Comparison of ENCODE assay signal across 17 mouse cellular contexts in genomic region chr12:85708556-85708955, GRCm38 (mm10). TPM values are rescaled to one million over a fixed set of nuclear protein-coding genes. Genes with fewer than 3 reads are reported as not detected.
"Had no signal": no experiment of that assay in that cellular context is flagged by ENCODE, and none has a peak within 500 bp of the region (broad histone marks: within the 10 kb centered on the region; RNA-seq: fewer than 3 reads in every experiment).

No protein-coding gene starts in this region.

- DNase-seq: retina, postnatal 1 day; right cerebral cortex, adult 18-20 months; right cerebral cortex, postnatal 14 days; right cerebral cortex, postnatal 25 days; right cerebral cortex, postnatal 4 days; spleen, adult 18-20 months; thymus, adult 18-20 months; thymus, adult 2 months; thymus, postnatal 14 days; thymus, postnatal 25 days; thymus, postnatal 36 days; thymus, postnatal 4 days had no signal

- H3K4me2 ChIP-seq: neural tube, embryonic 13.5 days; neural tube, embryonic 15.5 days; stomach, embryonic 15.5 days had no signal

- H3K9ac ChIP-seq: neural tube, embryonic 13.5 days; neural tube, embryonic 15.5 days; stomach, embryonic 15.5 days had no signal

- H3K4me3 ChIP-seq: neural tube, embryonic 13.5 days; neural tube, embryonic 15.5 days; stomach, embryonic 15.5 days had no signal

- H3K27ac ChIP-seq: neural tube, embryonic 13.5 days; neural tube, embryonic 15.5 days; stomach, embryonic 15.5 days; stomach, postnatal 0 days had no signal

- H3K9me3 ChIP-seq: neural tube, embryonic 13.5 days; neural tube, embryonic 15.5 days; stomach, embryonic 15.5 days had no signal

- H3K27me3 ChIP-seq: stomach, embryonic 15.5 days had no signal

- H3K36me3 ChIP-seq: neural tube, embryonic 13.5 days; neural tube, embryonic 15.5 days; stomach, embryonic 15.5 days had no signal

RNA-seq across cellular contexts. Expression of gene Flvcr2, which starts 37.8 kb away (rescaled TPM):
- total RNA-seq: neutrophil, adult 5-6 weeks had no signal
